ENCODE assay signal across 12 mouse cellular contexts in the genomic region with DNA sequence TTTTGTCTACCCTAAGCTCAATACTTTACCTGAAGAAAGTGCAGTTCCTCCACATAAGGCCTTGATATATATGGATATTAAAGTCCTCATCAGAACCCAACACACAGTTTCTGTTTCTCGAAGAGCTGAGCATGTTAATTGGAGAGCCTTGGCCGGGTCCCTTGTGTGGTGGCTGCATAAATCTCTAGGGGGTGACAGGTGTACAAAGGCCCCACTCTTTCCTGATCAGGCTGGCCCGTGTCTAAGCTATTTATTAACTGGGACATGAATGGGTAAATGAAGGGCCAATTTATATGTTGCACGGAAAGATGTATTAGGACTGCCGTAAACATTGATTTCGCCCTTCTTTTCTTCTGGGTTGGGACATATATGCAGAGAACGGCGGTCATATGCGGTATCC.
"Had no signal": no experiment of that assay in that cellular context is flagged by ENCODE, and none has a peak within 500 bp of the region (broad histone marks: within the 10 kb centered on the region; RNA-seq: fewer than 3 reads in every experiment).

No protein-coding gene starts in this region.

- H3K36me3 ChIP-seq: limb, embryonic 13.5 days; liver, embryonic 15.5 days; midbrain, embryonic 10.5 days had no signal

- H3K27me3 ChIP-seq: limb, embryonic 13.5 days; liver, embryonic 15.5 days had no signal

- H3K4me1 ChIP-seq: liver, embryonic 15.5 days; midbrain, embryonic 10.5 days had no signal

- H3K4me3 ChIP-seq: limb, embryonic 13.5 days; liver, embryonic 15.5 days; midbrain, embryonic 10.5 days had no signal

- H3K4me2 ChIP-seq: limb, embryonic 13.5 days; liver, embryonic 15.5 days had no signal

- ATAC-seq: intestine, embryonic 16.5 days; lung, postnatal 0 days had no signal

- H3K9ac ChIP-seq: limb, embryonic 13.5 days; liver, embryonic 15.5 days had no signal

- H3K27ac ChIP-seq: limb, embryonic 13.5 days; liver, embryonic 15.5 days; midbrain, embryonic 10.5 days had no signal

- DNase-seq: kidney, postnatal 14 days; layer of hippocampus, postnatal 36 days; lung, adult 2 months; lung, postnatal 36 days; midbrain, embryonic 14.5 days; right cerebral cortex, postnatal 14 days; thymus, postnatal 36 days had no signal

- H3K9me3 ChIP-seq: limb, embryonic 13.5 days; liver, embryonic 15.5 days; midbrain, embryonic 10.5 days had no signal
